Mouse (Mus musculus) MEL (cell line): ENCODE measurements around the gene Ube2cbp. TPM values are rescaled to one million over a fixed set of nuclear protein-coding genes. Genes with fewer than 3 reads are reported as not detected.

Experiments used
- DNase-seq: peaks from one replicate; pipeline ENCODE4 v3.0.0; 2011; ENCODE audit warnings: low read depth, low spot score
- H3K27ac ChIP-seq: 2 replicates; pipeline ENCODE4 v1.5.1; 2012; ENCODE audit warnings: low read depth, mild to moderate bottlenecking, control low read depth, low read length, moderate library complexity; ENCODE audit not compliant: control insufficient read depth
- H3K27me3 ChIP-seq, 2 experiments: fragments of 150-350 bp in 1 of 2; sonication (generic) in 1 of 2; 2 replicates each; pipeline ENCODE4 v1.6.1; 2012; ENCODE audit warnings: low read length in 2 of 2, mild to moderate bottlenecking in 2 of 2, improper control_type of control experiment in 1 of 2, moderate library complexity in 1 of 2; ENCODE audit not compliant: insufficient read depth in 2 of 2, control insufficient read depth in 1 of 2
- H3K36me3 ChIP-seq, 2 experiments: 2 replicates each; pipeline ENCODE4 v1.6.1; 2012 to 2014; ENCODE audit warnings: low read length in 2 of 2, improper control_type of control experiment in 1 of 2, inconsistent platforms in 1 of 2, mild to moderate bottlenecking in 1 of 2; ENCODE audit not compliant: insufficient read depth in 2 of 2, control insufficient read depth in 1 of 2
- H3K4me1 ChIP-seq, 2 experiments: fragments of 150-350 bp in 1 of 2; sonication (generic) in 1 of 2; 2 replicates each; pipeline ENCODE4 v1.6.1; 2012; ENCODE audit warnings: low read length in 2 of 2, improper control_type of control experiment in 1 of 2, mild to moderate bottlenecking in 1 of 2; ENCODE audit not compliant: insufficient read depth in 2 of 2, control insufficient read depth in 1 of 2
- H3K4me3 ChIP-seq, 2 experiments: fragments of 150-350 bp in 1 of 2; sonication (generic) in 1 of 2; 2 replicates each; pipeline ENCODE4 v1.5.1; 2012; ENCODE audit warnings: low read depth in 2 of 2, low read length in 2 of 2, mild to moderate bottlenecking in 2 of 2, moderate library complexity in 2 of 2, control low read depth in 1 of 2, improper control_type of control experiment in 1 of 2; ENCODE audit not compliant: control insufficient read depth in 1 of 2, insufficient read depth in 1 of 2
- H3K79me2 ChIP-seq: 2 replicates; pipeline ENCODE4 v1.6.1; 2012; ENCODE audit warnings: mild to moderate bottlenecking, low read length, moderate library complexity; ENCODE audit not compliant: control insufficient read depth, poor library complexity, insufficient read depth
- H3K9ac ChIP-seq: 2 replicates; pipeline ENCODE4 v1.6.1; 2012; ENCODE audit warnings: low read depth, mild to moderate bottlenecking, control low read depth, low read length, moderate library complexity; ENCODE audit not compliant: control insufficient read depth, poor library complexity, severe bottlenecking
- H3K9me3 ChIP-seq: fragments of 150-350 bp; sonication (generic); replicated peaks from 2 replicates; pipeline ENCODE4 v1.6.1; 2012; ENCODE audit warnings: mild to moderate bottlenecking, low read length, improper control_type of control experiment, moderate library complexity; ENCODE audit not compliant: insufficient read depth
- BHLHE40 ChIP-seq: IDR thresholded peaks from 2 replicates; pipeline ENCODE4 v1.6.1; 2012; ENCODE audit warnings: low read depth, mild to moderate bottlenecking, inconsistent platforms, low read length, improper control_type of control experiment, borderline replicate concordance
- CHD1 ChIP-seq: IDR thresholded peaks from 2 replicates; pipeline ENCODE4 v1.6.1; 2012; ENCODE audit warnings: low read depth, mild to moderate bottlenecking, inconsistent platforms, low read length, improper control_type of control experiment
- CHD2 ChIP-seq: IDR thresholded peaks from 2 replicates; pipeline ENCODE4 v1.6.1; 2011; ENCODE audit warnings: low read length, improper control_type of control experiment
- E2F4 ChIP-seq: IDR thresholded peaks from 2 replicates; pipeline ENCODE4 v1.6.1; 2011; ENCODE audit warnings: low read depth, low read length, improper control_type of control experiment, borderline replicate concordance
- ELF1 ChIP-seq: IDR thresholded peaks from 2 replicates; pipeline ENCODE4 v1.6.1; 2014; ENCODE audit warnings: low read depth, mild to moderate bottlenecking, inconsistent platforms, low read length, improper control_type of control experiment, moderate library complexity
- EP300 ChIP-seq, 2 experiments: IDR thresholded peaks; 2 replicates each; pipeline ENCODE4 v1.6.1; 2011; ENCODE audit warnings: improper control_type of control experiment in 2 of 2, low read length in 2 of 2, low read depth in 1 of 2, mild to moderate bottlenecking in 1 of 2
- GATA1 ChIP-seq: IDR thresholded peaks from 2 replicates; pipeline ENCODE4 v1.6.1; 2011; ENCODE audit warnings: low read depth, low read length, improper control_type of control experiment
- JUND ChIP-seq: IDR thresholded peaks from 2 replicates; pipeline ENCODE4 v1.6.1; 2011; ENCODE audit warnings: low read depth, mild to moderate bottlenecking, improper control_type of control experiment, low read length
- MAFK ChIP-seq: IDR thresholded peaks from 2 replicates; pipeline ENCODE4 v1.6.1; 2011; ENCODE audit warnings: low read depth, mild to moderate bottlenecking, low read length, improper control_type of control experiment, borderline replicate concordance
- MAX ChIP-seq: IDR thresholded peaks from 2 replicates; pipeline ENCODE4 v1.6.1; 2011; ENCODE audit warnings: low read length, improper control_type of control experiment
- MAZ ChIP-seq: IDR thresholded peaks from 2 replicates; pipeline ENCODE4 v1.6.1; 2012; ENCODE audit warnings: low read depth, mild to moderate bottlenecking, inconsistent platforms, low read length, improper control_type of control experiment
- MEF2A ChIP-seq: IDR thresholded peaks from 2 replicates; pipeline ENCODE4 v1.6.1; 2014; ENCODE audit warnings: low read depth, mild to moderate bottlenecking, inconsistent platforms, low read length, improper control_type of control experiment; ENCODE audit not compliant: poor library complexity, insufficient replicate concordance, severe bottlenecking; ENCODE audit errors: extremely low read depth
- MYB ChIP-seq: IDR thresholded peaks from 2 replicates; pipeline ENCODE4 v1.6.1; 2011; ENCODE audit warnings: mild to moderate bottlenecking, low read depth, low read length, improper control_type of control experiment
- MYC ChIP-seq: IDR thresholded peaks from 2 replicates; pipeline ENCODE4 v1.6.1; 2011; ENCODE audit warnings: low read depth, mild to moderate bottlenecking, low read length, improper control_type of control experiment, moderate library complexity
- NELFE ChIP-seq: IDR thresholded peaks from 2 replicates; pipeline ENCODE4 v1.6.1; 2011; ENCODE audit warnings: low read depth, low read length, improper control_type of control experiment
- NRF1 ChIP-seq: IDR thresholded peaks from 2 replicates; pipeline ENCODE4 v1.6.1; 2014; ENCODE audit warnings: low read depth, mild to moderate bottlenecking, inconsistent platforms, low read length, improper control_type of control experiment, moderate library complexity; ENCODE audit not compliant: poor library complexity, insufficient read depth, severe bottlenecking
- POLR2A ChIP-seq, 2 experiments: IDR thresholded peaks; 2 replicates each; pipeline ENCODE4 v1.6.1; 2011 to 2012; ENCODE audit warnings: low read length in 2 of 2, mild to moderate bottlenecking in 2 of 2, control low read depth in 1 of 2, improper control_type of control experiment in 1 of 2, low read depth in 1 of 2, moderate library complexity in 1 of 2; ENCODE audit not compliant: control insufficient read depth in 1 of 2, insufficient read depth in 1 of 2, poor library complexity in 1 of 2
- POLR2AphosphoS2 ChIP-seq: IDR thresholded peaks from 2 replicates; pipeline ENCODE4 v1.6.1; 2011; ENCODE audit warnings: low read length, improper control_type of control experiment
- RAD21 ChIP-seq: IDR thresholded peaks from 2 replicates; pipeline ENCODE4 v1.6.1; 2011; ENCODE audit warnings: mild to moderate bottlenecking, low read depth, low read length, improper control_type of control experiment
- SIN3A ChIP-seq: IDR thresholded peaks from 2 replicates; pipeline ENCODE4 v1.6.1; 2012; ENCODE audit warnings: low read length, improper control_type of control experiment, inconsistent platforms
- TAL1 ChIP-seq: IDR thresholded peaks from 2 replicates; pipeline ENCODE4 v1.6.1; 2012; ENCODE audit warnings: mild to moderate bottlenecking, inconsistent platforms, low read length, moderate library complexity, mixed read lengths
- TBP ChIP-seq: IDR thresholded peaks from 2 replicates; pipeline ENCODE4 v1.8.0; 2011; ENCODE audit warnings: low read depth, low read length, improper control_type of control experiment
- TCF12 ChIP-seq: IDR thresholded peaks from 2 replicates; pipeline ENCODE4 v1.6.1; 2014; ENCODE audit warnings: low read depth, mild to moderate bottlenecking, inconsistent platforms, low read length, improper control_type of control experiment, moderate library complexity
- USF2 ChIP-seq, 2 experiments: IDR thresholded peaks; 2 replicates each; pipeline ENCODE4 v1.6.1; 2011 to 2012; ENCODE audit warnings: improper control_type of control experiment in 2 of 2, low read length in 2 of 2, borderline replicate concordance in 1 of 2, inconsistent platforms in 1 of 2, low read depth in 1 of 2, mild to moderate bottlenecking in 1 of 2; ENCODE audit not compliant: insufficient read depth in 1 of 2
- ZC3H11A ChIP-seq: IDR thresholded peaks from 2 replicates; pipeline ENCODE4 v1.6.1; 2012; ENCODE audit warnings: low read depth, mild to moderate bottlenecking, inconsistent platforms, low read length, improper control_type of control experiment
- ZKSCAN1 ChIP-seq: IDR thresholded peaks from 2 replicates; pipeline ENCODE4 v1.6.1; 2012; ENCODE audit warnings: low read depth, mild to moderate bottlenecking, inconsistent platforms, low read length, improper control_type of control experiment, moderate library complexity
- ZNF384 ChIP-seq: IDR thresholded peaks from 2 replicates; pipeline ENCODE4 v1.6.1; 2012; ENCODE audit warnings: low read depth, mild to moderate bottlenecking, inconsistent platforms, low read length, improper control_type of control experiment
- polyA plus RNA-seq, 2 experiments: library from polyadenylated mRNA; stranded (reverse) in 1 of 2; unstranded in 1 of 2; fragments of >175 nt in 1 of 2; fragments of >200 nt in 1 of 2; gene quantifications; 2 replicates each; pipeline versions ENCODE4 v1.2.1 to v1.2.4; 2012; ENCODE audit warnings: low replicate concordance in 2 of 2, low read depth in 1 of 2; ENCODE audit not compliant: insufficient read length in 2 of 2, insufficient read depth in 1 of 2, missing spikeins in 1 of 2
- total RNA-seq: library from RNA; depleted of rRNA; stranded (reverse); fragments of 300-350 nt; gene quantifications from 2 replicates; pipeline ENCODE4 v1.2.3, GENCODE M21; 2012

Ube2cbp gene
- total and polyA plus RNA-seq, 3 experiments, result 6.4 to 7.2 TPM; not detected in 1

DNA sequence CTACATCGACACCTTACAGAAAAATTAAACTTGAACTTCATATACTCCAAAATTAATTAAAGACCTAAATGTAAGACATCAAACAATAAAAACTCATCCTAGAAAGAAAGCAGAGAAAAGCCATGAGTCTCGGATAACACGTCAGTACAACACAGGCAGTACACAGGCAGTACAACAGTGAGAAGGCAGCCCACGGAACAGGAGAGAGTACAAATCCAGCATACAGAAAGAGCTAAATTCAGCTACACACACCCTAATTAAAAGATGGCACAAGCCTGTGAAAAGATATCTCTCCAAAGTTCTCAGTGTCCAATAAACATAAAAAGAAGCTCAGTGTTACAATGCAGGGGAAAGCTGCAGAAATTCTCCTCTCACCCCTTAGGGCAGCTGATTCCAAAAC, 11.2 kb upstream of the Ube2cbp start:
- Histone ChIP-seq H3K27me3 (no peaks in the 10 kb centered on the region), H3K4me3 (no peak overlapping the region), H3K27ac (peak overlapping the region; percentile 48; the same call in 1 of the 2 replicates), H3K9ac (no peak overlapping the region), H3K4me1 (peaks cover 10 to 15% of the 10 kb centered on the region in 2 experiments), H3K36me3 (peaks cover 0 to 28% of the 10 kb centered on the region in 2 experiments; a peak in 3 of 4 replicates), H3K79me2 (peaks cover 8% of the 10 kb centered on the region; the same call in 1 of the 2 replicates), H3K9me3 (no peaks in the 10 kb centered on the region)
- TF ChIP-seq MAFK (no peak), BHLHE40 (no peak), ZKSCAN1 (no peak), POLR2AphosphoS2 (no peak), ELF1 (no peak), CHD1 (no peak), POLR2A (IDR thresholded peaks at IDR 0.05; ENCODE audit: control insufficient read depth in 1 of 2, insufficient read depth in 1 of 2, low read depth in 1 of 2, low read length in 2 of 2, poor library complexity in 1 of 2) (no peak), CHD2 (no peak), MYB (no peak), ZNF384 (no peak)
- DNase-seq, result no peak

DNA sequence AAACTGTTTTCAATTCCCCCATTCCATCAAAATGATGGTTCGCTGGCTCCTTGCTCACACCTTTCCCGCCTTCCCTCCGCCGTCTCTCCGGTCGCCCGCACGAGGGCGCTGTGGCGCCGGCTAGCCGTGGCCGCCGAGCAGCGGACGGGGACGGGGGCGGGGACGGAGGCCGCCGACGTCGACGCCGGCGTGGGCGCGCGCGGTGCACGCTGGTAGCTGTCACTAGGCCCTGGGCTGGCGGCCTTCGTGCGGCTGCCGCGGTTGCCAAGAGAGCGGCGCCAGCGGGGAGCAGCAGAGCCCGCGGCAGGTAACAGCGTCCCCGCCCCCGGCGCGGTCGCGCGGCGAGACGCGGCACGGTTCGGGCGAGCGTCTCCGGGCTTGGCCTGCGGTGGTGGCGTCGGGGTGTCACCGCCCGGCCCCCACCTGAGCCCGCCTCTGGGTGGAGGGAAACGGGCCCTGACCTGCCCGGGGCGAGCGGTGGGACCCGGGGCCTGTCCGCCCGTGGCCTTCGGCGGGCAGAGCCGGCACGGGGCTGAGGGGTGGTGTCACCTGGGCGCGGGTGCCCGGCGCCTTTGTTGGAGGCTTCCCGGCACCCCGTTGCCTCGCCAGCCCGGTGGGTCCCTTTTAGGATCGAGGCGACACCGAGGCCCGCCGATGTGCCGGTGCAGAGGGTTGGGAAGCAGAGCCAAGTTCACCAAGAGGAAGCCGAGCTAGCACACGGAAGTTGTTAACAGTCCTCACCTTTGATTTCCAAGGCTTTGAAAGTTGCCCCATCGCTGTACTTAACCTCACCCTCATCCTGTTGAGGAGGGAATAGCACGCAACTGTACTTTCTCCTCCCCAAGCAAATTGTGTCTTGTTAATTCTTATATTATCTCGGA, 2.5 kb upstream of the Ube2cbp start, which contains the start of gene Dop1a:
Gene Dop1a, plus strand, starts transcription at position 165 of the 881 bp plus-strand sequence.
- Histone ChIP-seq H3K4me1 (peaks cover 0 to 3% of the 10 kb centered on the region in 2 experiments; a peak in 2 of 4 replicates), H3K27ac (peak within 1 kb of the TSS; percentile 12; the same call in 1 of the 2 replicates), H3K36me3 (peaks cover 0 to 15% of the 10 kb centered on the region in 2 experiments; a peak in 2 of 4 replicates), H3K4me3 (peak within 1 kb of the TSS; percentile 60 to 84), H3K9ac (peak within 1 kb of the TSS; percentile 73), H3K79me2 (peaks cover 18% of the 10 kb centered on the region), H3K27me3 (no peaks in the 10 kb centered on the region), H3K9me3 (no peaks in the 10 kb centered on the region)
- peak; percentile 92 for DNase-seq
- peak; percentile 89; the same call in 1 of the 2 replicates for TF ChIP-seq E2F4
- TF ChIP-seq CHD2, result no peak
- no peak for TF ChIP-seq MYB
- TF ChIP-seq ZKSCAN1, result no peak
- TF ChIP-seq TAL1, result no peak
- peak; percentile 16; the same call in 1 of the 2 replicates for TF ChIP-seq TCF12
- no peak for TF ChIP-seq NRF1
- no peak for TF ChIP-seq USF2 (IDR thresholded peaks at IDR 0.05; ENCODE audit: borderline replicate concordance in 1 of 2, insufficient read depth in 1 of 2, low read depth in 1 of 2, low read length in 2 of 2)
- TF ChIP-seq MYC, result no peak
- TF ChIP-seq POLR2A (IDR thresholded peaks at IDR 0.05; ENCODE audit: control insufficient read depth in 1 of 2, insufficient read depth in 1 of 2, low read depth in 1 of 2, low read length in 2 of 2, poor library complexity in 1 of 2), result peak; percentile 74 to 89; a peak in 3 of 4 replicates
- TF ChIP-seq SIN3A, result peak; percentile 79
- no peak for TF ChIP-seq EP300 (IDR thresholded peaks at IDR 0.05; ENCODE audit: low read depth in 1 of 2, low read length in 2 of 2)
- no peak for TF ChIP-seq JUND
- peak; percentile 73 for TF ChIP-seq NELFE
- TF ChIP-seq MAX, result peak; percentile 72
- TF ChIP-seq ZC3H11A, result 0 out of 2 replicates have a peak, but pooled peaks have one; percentile 29
- no peak for TF ChIP-seq BHLHE40
- peak; percentile 42; the same call in 1 of the 2 replicates for TF ChIP-seq MAZ
- no peak for TF ChIP-seq GATA1
- no peak for TF ChIP-seq TBP
- TF ChIP-seq MEF2A, result no peak
- TF ChIP-seq RAD21, result peak; percentile 76
- peak; percentile 15; the same call in 1 of the 2 replicates for TF ChIP-seq ELF1
